Mouse (Mus musculus) stomach, postnatal 0 days (tissue): ENCODE results near the gene Arf3. TPM values are rescaled to one million over a fixed set of nuclear protein-coding genes. Genes with fewer than 3 reads are reported as not detected.
A peak's percentile ranks its signal among the peaks of the same experiment; 100 is the strongest.

Experiments
- ATAC-seq: fragments of 200-750 bp; cut with Nextera tagmentation; 2 replicates; pipeline ENCODE4 v1.8.0; 2017; ENCODE audit not compliant: low FRiP score, low TSS enrichment
- DNase-seq: peaks from one replicate; pipeline ENCODE4 v3.0.0-alpha.2; 2016; ENCODE audit warnings: low spot score
- H3K27ac ChIP-seq: fragments of 300-500 bp; sonication (generic); replicated peaks from 2 replicates; pipeline ENCODE4 v1.5.1; 2014; ENCODE audit warnings: mild to moderate bottlenecking, control low read depth
- H3K27me3 ChIP-seq: fragments of 300-500 bp; sonication (generic); 2 replicates; pipeline ENCODE4 v1.6.1; 2014; ENCODE audit warnings: low read length; ENCODE audit not compliant: control insufficient read depth, insufficient read depth
- H3K36me3 ChIP-seq: fragments of 300-500 bp; sonication (generic); 2 replicates; pipeline ENCODE4 v1.6.1; 2014; ENCODE audit warnings: low read length, mixed read lengths; ENCODE audit not compliant: control insufficient read depth, insufficient read depth
- H3K4me1 ChIP-seq: fragments of 300-500 bp; sonication (generic); replicated peaks from 2 replicates; pipeline ENCODE4 v1.6.1; 2014; ENCODE audit warnings: antibody characterized with exemption; ENCODE audit not compliant: control insufficient read depth, insufficient read depth
- H3K4me2 ChIP-seq: fragments of 300-500 bp; sonication (generic); replicated peaks from 2 replicates; pipeline ENCODE4 v1.6.1; 2014; ENCODE audit warnings: low read depth, mild to moderate bottlenecking, control low read depth, moderate library complexity
- H3K4me3 ChIP-seq: fragments of 300-500 bp; sonication (generic); 2 replicates; pipeline ENCODE4 v1.5.1; 2014; ENCODE audit warnings: low read depth, low read length, control low read depth
- H3K9ac ChIP-seq: fragments of 300-500 bp; sonication (generic); 2 replicates; pipeline ENCODE4 v1.6.1; 2014; ENCODE audit warnings: mild to moderate bottlenecking, low read length, control low read depth, mixed read lengths
- H3K9me3 ChIP-seq: fragments of 300-500 bp; sonication (generic); 2 replicates; pipeline ENCODE4 v1.6.1; 2016; ENCODE audit warnings: low read length; ENCODE audit not compliant: control insufficient read depth
- CTCF ChIP-seq: IDR thresholded peaks from 2 replicates; pipeline ENCODE4 v1.5.1; 2016; ENCODE audit warnings: antibody characterized with exemption, low read depth, mild to moderate bottlenecking, moderate library complexity
- EP300 ChIP-seq: optimal IDR thresholded peaks from 2 replicates; pipeline ENCODE3; 2016; ENCODE audit warnings: antibody characterized with exemption
- WGBS: fragments of 180-500 bp; shearing (Covaris S2); extraction: QIAGEN DNeasy Blood & Tissue Kit; methylation state at CpG from one replicate; pipeline ENCODE4 v1.1.7; 2014; 5-methylcytosine and 5-hydroxymethylcytosine counted together
- polyA plus RNA-seq: library from polyadenylated mRNA; unstranded; fragments of >200 nt; fragmentation: Nextera tagmentation; extraction: Ambion mirVana; gene quantifications from 2 replicates; pipeline ENCODE4 v1.2.1, GENCODE M21; 2015

Arf3 gene
- polyA plus RNA-seq, 1 experiment from 2014 or later = 29.5 TPM

GRCm38 (mm10) chr15:98742766-98743428 is 20.1 kb downstream of the Arf3 start:
- peak; percentile 49 for DNase-seq
- Histone ChIP-seq H3K27me3 (no peaks in the 10 kb centered on the region), H3K36me3 (peaks cover 14% of the 10 kb centered on the region), H3K4me1 (no peaks in the 10 kb centered on the region), H3K9ac (no peak overlapping the region), H3K9me3 (no peaks in the 10 kb centered on the region), H3K27ac (no peak overlapping the region), H3K4me3 (no peak overlapping the region), H3K4me2 (no peak overlapping the region)
- WGBS = 65% methylated on average over 8 of the region's 8 CpGs
- TF ChIP-seq EP300 (no peak), CTCF (no peak)
- no peak for ATAC-seq

DNA sequence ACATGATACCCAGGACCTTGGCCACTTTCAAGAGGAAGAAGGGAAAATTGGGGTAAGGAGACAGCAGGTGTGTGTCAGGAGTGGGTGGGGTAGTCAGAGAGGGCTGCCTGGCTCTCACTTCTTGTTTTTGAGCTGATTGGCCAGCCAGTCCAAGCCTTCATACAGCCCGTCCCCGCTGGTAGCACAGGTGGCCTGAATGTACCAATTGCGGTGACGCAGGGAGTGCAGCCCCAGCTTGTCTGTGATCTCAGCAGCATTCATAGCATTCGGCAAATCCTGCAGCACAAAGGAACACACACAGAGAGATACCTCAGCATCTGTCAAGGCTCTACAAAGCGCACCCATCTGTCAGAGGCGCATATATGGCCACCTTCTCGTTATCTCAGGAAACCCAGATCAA is 22.8 kb downstream of the Arf3 start:
- ATAC-seq (no peak), DNase-seq (no peak)
- no peak overlapping the region for H3K27ac ChIP-seq
- H3K4me2 ChIP-seq = no peak overlapping the region
- no peaks in the 10 kb centered on the region for H3K27me3 ChIP-seq
- WGBS = 84% methylated on average over 8 of the region's 8 CpGs
- no peaks in the 10 kb centered on the region for H3K4me1 ChIP-seq
- peaks cover 14% of the 10 kb centered on the region for H3K36me3 ChIP-seq
- no peaks in the 10 kb centered on the region for H3K9me3 ChIP-seq
- H3K9ac ChIP-seq = no peak overlapping the region
- TF ChIP-seq CTCF = no peak
- no peak for TF ChIP-seq EP300
- H3K4me3 ChIP-seq = no peak overlapping the region

DNA sequence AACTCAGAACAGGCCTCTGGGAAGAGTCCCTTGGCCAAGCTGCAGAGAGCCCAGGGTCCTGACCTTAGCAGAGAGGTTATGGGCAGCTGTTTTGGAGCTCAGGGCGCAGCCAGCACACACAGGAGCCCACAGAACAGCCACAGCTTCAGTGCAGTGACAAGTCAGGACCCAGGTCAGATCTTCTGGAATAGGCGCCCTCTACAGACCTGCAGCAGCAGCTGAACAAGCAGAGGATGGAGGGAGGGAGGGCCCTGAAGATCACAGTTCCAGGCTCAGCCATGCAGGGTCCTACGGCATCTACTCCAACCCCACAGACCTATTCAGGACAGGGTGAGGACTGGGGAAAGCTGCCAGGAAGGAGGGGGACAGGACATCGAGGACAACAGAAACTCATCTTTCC is 24.2 kb downstream of the Arf3 start:
- DNase-seq (peak; percentile 43), ATAC-seq (no peak)
- WGBS = 70% methylated on average over 4 of the region's 4 CpGs
- H3K4me1 ChIP-seq = no peaks in the 10 kb centered on the region
- H3K27me3 ChIP-seq = no peaks in the 10 kb centered on the region
- TF ChIP-seq CTCF (peak; percentile 53), EP300 (no peak)
- H3K27ac ChIP-seq = no peak overlapping the region
- H3K4me3 ChIP-seq = no peak overlapping the region
- H3K36me3 ChIP-seq = peaks cover 14% of the 10 kb centered on the region
- H3K9me3 ChIP-seq = no peaks in the 10 kb centered on the region
- no peak overlapping the region for H3K9ac ChIP-seq
- H3K4me2 ChIP-seq = no peak overlapping the region

- peak; percentile 71 for DNase-seq
- TF ChIP-seq EP300 (no peak), CTCF (peak; percentile 75)
- no peak overlapping the region for H3K9ac ChIP-seq
- H3K4me3 ChIP-seq = no peak overlapping the region
- no peak overlapping the region for H3K4me2 ChIP-seq
- H3K4me1 ChIP-seq = no peaks in the 10 kb centered on the region
- H3K27ac ChIP-seq = no peak overlapping the region
- H3K36me3 ChIP-seq = peaks cover 14% of the 10 kb centered on the region
- no peaks in the 10 kb centered on the region for H3K27me3 ChIP-seq
- no peaks in the 10 kb centered on the region for H3K9me3 ChIP-seq
- ATAC-seq = peak; percentile 75; the same call in 1 of the 2 replicates
Observed at GRCm38 (mm10) chr15:98737881-98738280, 25.1 kb downstream of the Arf3 start.

DNA sequence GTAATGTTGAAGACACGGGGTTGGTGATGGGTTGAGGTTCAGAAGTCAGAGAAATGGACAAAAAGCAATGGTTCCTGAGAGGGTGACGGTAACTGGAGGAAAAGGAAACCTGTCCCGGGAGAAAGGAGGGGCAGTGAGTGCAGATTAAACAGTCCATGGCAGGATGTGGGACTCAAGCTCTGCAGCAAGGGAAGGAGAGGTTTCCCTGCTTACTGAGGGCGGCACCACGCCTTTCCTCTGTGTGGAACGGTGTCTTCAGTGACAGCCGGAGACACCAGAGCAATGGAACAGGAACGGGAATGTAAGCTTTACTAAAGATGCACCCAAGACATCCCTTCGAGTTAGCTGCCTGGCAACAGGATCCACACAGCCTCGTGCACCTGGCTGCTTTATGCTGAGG is 26.5 kb downstream of the Arf3 start:
- H3K27me3 ChIP-seq = no peaks in the 10 kb centered on the region
- TF ChIP-seq EP300 (no peak), CTCF (no peak)
- H3K36me3 ChIP-seq = peaks cover 8% of the 10 kb centered on the region; the same call in 1 of the 2 replicates
- H3K27ac ChIP-seq = no peak overlapping the region
- no peak overlapping the region for H3K4me3 ChIP-seq
- H3K4me2 ChIP-seq = no peak overlapping the region
- no peak for DNase-seq
- H3K9ac ChIP-seq = no peak overlapping the region
- H3K9me3 ChIP-seq = no peaks in the 10 kb centered on the region
- no peak for ATAC-seq
- no peaks in the 10 kb centered on the region for H3K4me1 ChIP-seq
- 72% methylated on average over 10 of the region's 10 CpGs for WGBS

DNA sequence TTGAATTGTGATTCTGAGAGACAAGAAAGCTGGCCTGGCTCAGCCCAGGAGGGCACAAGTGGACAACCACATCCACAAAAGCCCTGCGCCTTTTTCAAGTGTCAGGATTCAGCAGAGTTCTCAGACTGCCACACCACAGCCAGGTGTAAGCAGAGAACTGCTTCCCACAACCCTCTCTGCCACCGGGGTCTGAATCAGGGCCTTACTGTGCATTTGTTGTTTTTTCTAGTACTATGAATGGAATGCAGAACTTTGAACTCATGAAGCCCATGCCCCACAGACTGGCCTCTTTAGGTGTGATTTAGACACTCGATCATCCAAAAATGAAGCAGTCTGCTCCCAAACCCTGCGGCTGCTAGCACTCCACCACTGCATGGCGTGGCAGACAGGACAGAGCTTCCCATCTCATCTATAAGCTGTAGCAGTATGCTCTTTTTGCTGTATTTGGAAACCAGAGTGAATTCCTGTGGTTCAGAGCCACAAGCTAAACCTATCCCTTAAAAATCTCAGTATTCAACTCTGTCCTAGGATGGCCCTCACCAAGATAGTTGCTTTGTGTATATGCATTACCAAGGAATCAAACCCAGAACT is 28.9 kb downstream of the Arf3 start:
- Histone ChIP-seq H3K9me3 (no peaks in the 10 kb centered on the region), H3K4me3 (no peak overlapping the region), H3K36me3 (no peaks in the 10 kb centered on the region), H3K9ac (no peak overlapping the region), H3K27me3 (no peaks in the 10 kb centered on the region), H3K4me2 (no peak overlapping the region), H3K4me1 (no peaks in the 10 kb centered on the region), H3K27ac (no peak overlapping the region)
- DNase-seq (no peak), ATAC-seq (no peak)
- 57% methylated on average over 5 of the region's 5 CpGs for WGBS
- no peak for TF ChIP-seq CTCF
- TF ChIP-seq EP300 = no peak
